Mouse (Mus musculus) kidney, embryonic 16.5 days (tissue): ENCODE results near the gene Psmd14. TPM values are rescaled to one million over a fixed set of nuclear protein-coding genes. Genes with fewer than 3 reads are reported as not detected.
A peak's percentile ranks its signal among the peaks of the same experiment; 100 is the strongest.

ENCODE experiments used
- ATAC-seq: fragments of 200-750 bp; cut with Nextera tagmentation; 2 replicates; pipeline ENCODE4 v1.8.0; 2017; ENCODE audit warnings: moderate TSS enrichment; ENCODE audit not compliant: low FRiP score, low TSS enrichment
- H3K27ac ChIP-seq: fragments of 300-500 bp; sonication (generic); 2 replicates; pipeline ENCODE4 v1.5.1; 2014; ENCODE audit warnings: low read length
- H3K27me3 ChIP-seq: fragments of 300-500 bp; sonication (generic); 2 replicates; pipeline ENCODE4 v1.6.1; 2014; ENCODE audit warnings: low read length, control low read depth, mixed read lengths; ENCODE audit not compliant: insufficient read depth
- H3K36me3 ChIP-seq: fragments of 300-500 bp; sonication (generic); 2 replicates; pipeline ENCODE4 v1.6.1; 2014; ENCODE audit warnings: low read length, control low read depth, mixed read lengths; ENCODE audit not compliant: insufficient read depth
- H3K4me1 ChIP-seq: fragments of 300-500 bp; sonication (generic); 2 replicates; pipeline ENCODE4 v1.6.1; 2014; ENCODE audit warnings: low read length, control low read depth, mixed read lengths; ENCODE audit not compliant: insufficient read depth
- H3K4me2 ChIP-seq: fragments of 300-500 bp; sonication (generic); replicated peaks from 2 replicates; pipeline ENCODE4 v1.6.1; 2014; ENCODE audit warnings: low read depth, low read length
- H3K4me3 ChIP-seq: fragments of 300-500 bp; sonication (generic); 2 replicates; pipeline ENCODE4 v1.5.1; 2014; ENCODE audit warnings: mild to moderate bottlenecking, low read length
- H3K9ac ChIP-seq: fragments of 300-500 bp; sonication (generic); replicated peaks from 2 replicates; pipeline ENCODE4 v1.6.1; 2014; ENCODE audit warnings: low read length
- H3K9me3 ChIP-seq: fragments of 300-500 bp; sonication (generic); 2 replicates; pipeline ENCODE4 v1.6.1; 2016; ENCODE audit warnings: low read length, control low read depth
- WGBS: fragments of 180-500 bp; shearing (Covaris S2); extraction: QIAGEN DNeasy Blood & Tissue Kit; methylation state at CpG from one replicate; pipeline ENCODE4 v1.1.7; 2014; 5-methylcytosine and 5-hydroxymethylcytosine counted together
- polyA plus RNA-seq: library from polyadenylated mRNA; unstranded; fragments of >200 nt; fragmentation: Nextera tagmentation; extraction: Ambion mirVana; gene quantifications from 2 replicates; pipeline ENCODE4 v1.2.1, GENCODE M21; 2015

Gene Psmd14
- polyA plus RNA-seq, 1 experiment from 2014 or later, result 183 TPM

DNA sequence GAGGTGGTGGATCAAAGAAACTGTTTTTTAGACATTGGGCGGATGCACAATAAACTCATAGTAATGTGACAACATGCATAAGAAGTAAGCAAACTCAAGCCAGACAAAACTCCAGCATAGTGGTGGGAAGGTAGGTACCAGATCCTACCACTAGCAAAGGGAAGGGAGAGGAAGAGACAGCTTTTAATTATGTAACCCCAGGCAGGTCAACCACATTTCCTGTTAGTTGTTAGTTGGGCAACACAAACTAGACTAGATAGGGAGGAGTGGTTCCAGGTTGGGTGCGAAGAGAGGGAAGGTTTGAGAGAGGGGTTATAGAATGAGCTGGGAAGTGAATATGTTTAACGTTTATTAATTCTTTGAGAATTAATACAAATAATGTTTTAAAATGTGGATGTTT lies 1.9 kb upstream of the Psmd14 start:
- H3K4me1 ChIP-seq, result peaks cover 14% of the 10 kb centered on the region
- H3K9ac ChIP-seq, result no peak overlapping the region
- H3K4me2 ChIP-seq, result no peak overlapping the region
- 0 out of 2 replicates have a peak, but pooled peaks cover 6% of the 10 kb centered on the region for H3K36me3 ChIP-seq
- H3K27ac ChIP-seq, result no peak overlapping the region
- no peak for ATAC-seq
- H3K27me3 ChIP-seq, result no peaks in the 10 kb centered on the region
- 95% methylated on average over 3 of the region's 3 CpGs for WGBS
- peaks cover 5% of the 10 kb centered on the region; the same call in 1 of the 2 replicates for H3K9me3 ChIP-seq
- H3K4me3 ChIP-seq, result no peak overlapping the region

DNA sequence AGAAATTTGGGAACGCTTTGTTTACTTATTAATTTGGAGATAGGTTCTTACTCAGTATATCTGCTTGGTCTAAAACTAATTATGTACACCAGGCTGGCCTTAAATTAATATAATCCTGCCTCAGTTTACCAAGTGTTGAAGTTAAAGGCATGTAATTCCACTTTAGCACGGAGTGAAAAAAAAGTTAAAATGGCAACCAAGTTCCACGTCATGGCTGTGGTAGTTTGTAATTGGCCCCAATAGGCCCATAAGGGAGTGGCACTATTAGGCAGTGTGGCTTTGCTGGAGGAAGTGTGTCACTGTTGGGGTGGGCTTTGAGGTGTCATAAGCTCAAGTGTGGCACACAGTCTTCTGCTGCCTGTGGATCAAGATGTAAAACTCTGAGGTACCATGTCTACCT lies 1.0 kb downstream of the Psmd14 start:
- 38% methylated on average over 3 of the region's 3 CpGs for WGBS
- peak overlapping the region; percentile 87 for H3K4me2 ChIP-seq
- peak overlapping the region; percentile 93 for H3K9ac ChIP-seq
- no peak overlapping the region for H3K27ac ChIP-seq
- H3K36me3 ChIP-seq, result 0 out of 2 replicates have a peak, but pooled peaks cover 6% of the 10 kb centered on the region
- H3K4me3 ChIP-seq, result peak overlapping the region; percentile 99
- peaks cover 14% of the 10 kb centered on the region for H3K4me1 ChIP-seq
- ATAC-seq, result no peak
- no peaks in the 10 kb centered on the region for H3K27me3 ChIP-seq
- H3K9me3 ChIP-seq, result peaks cover 5% of the 10 kb centered on the region; the same call in 1 of the 2 replicates

DNA sequence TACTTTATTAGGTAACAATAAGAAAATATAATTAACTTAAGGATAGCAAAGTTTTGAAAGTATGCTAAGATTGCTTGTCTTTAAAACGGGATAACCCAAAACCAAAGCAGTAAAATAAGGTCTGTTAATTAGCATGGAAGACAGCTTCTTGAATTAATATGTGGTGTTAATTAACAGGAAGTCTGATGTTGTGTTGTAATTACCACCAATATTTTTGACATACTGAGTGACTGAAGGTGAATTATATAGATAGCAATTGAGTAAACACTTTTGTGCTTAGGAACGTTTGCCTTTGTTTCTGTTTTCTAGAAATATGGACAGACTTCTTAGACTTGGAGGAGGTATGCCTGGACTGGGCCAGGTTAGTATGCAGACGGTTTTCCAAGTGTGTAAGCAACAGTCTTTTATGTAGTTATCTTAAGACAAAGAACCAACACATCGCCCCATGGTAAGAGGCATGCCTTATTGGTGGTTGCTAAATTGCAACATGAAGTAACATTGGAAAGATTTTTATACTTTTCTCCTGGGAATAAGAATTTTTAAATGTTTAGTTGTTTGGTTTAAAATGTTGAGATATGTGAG lies 11.0 kb downstream of the Psmd14 start:
- no peak overlapping the region for H3K27ac ChIP-seq
- no peaks in the 10 kb centered on the region; the same call in 1 of the 2 replicates for H3K36me3 ChIP-seq
- no peaks in the 10 kb centered on the region for H3K27me3 ChIP-seq
- H3K4me3 ChIP-seq, result no peak overlapping the region
- H3K9me3 ChIP-seq, result no peaks in the 10 kb centered on the region
- no peak overlapping the region for H3K9ac ChIP-seq
- WGBS, result 81% methylated on average over 4 of the region's 4 CpGs
- H3K4me2 ChIP-seq, result no peak overlapping the region
- H3K4me1 ChIP-seq, result no peaks in the 10 kb centered on the region
- no peak for ATAC-seq

DNA sequence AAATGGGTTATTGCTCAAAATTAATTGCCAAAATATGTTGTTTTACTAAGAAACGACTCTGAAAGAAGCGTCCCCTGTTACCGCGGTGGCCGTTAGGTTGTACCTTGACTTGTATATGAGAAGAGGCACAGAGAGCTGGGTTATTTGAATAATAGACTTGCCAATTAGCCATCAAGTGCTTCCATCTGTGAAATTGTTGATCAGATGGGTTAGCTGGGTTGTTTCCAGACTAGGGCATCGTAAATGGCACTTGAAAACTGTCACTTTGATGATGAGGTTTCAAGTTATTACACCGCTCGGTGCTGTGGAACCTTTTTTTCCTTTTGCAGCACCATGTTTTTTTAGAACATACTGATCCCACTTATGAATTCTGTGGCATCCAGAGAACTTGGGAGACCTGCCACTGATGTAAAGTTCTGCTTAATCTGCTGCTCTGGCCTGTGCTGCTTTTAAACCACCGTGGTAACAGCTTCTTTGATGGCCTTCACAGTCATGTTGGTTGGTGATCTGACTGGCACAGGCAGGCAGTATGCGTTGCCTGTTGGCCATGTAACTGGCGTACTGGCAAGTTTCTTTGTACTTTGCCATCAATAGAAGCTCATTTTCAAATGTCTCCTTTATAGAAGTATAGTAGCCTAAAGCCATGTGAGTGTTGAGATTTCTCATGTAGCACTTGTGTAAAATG lies 21.4 kb downstream of the Psmd14 start:
- no peak overlapping the region for H3K9ac ChIP-seq
- H3K4me1 ChIP-seq, result no peaks in the 10 kb centered on the region
- ATAC-seq, result no peak
- no peaks in the 10 kb centered on the region for H3K27me3 ChIP-seq
- no peaks in the 10 kb centered on the region for H3K9me3 ChIP-seq
- no peak overlapping the region for H3K4me3 ChIP-seq
- H3K4me2 ChIP-seq, result no peak overlapping the region
- 83% methylated on average over 11 of the region's 11 CpGs for WGBS
- no peaks in the 10 kb centered on the region for H3K36me3 ChIP-seq
- H3K27ac ChIP-seq, result no peak overlapping the region

DNA sequence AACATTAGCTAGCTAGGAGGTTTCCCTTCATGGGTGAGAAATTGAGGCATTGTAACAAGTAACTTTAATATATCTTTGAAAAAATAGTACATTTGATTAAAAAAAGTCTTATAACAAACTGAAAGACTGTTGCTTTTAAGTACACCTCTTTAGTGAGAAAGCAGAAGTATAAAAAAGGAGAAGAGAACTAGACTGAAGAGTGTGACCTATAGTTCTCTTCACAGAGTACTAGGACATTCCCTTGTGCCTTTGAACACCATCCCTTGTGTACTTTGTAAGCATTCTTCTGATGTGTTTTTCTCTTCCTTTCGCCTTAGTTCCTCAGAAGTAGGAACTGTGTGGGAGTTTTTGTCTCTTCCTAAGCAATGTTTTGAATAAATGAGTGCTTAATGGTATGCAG lies 22.7 kb downstream of the Psmd14 start:
- WGBS, result 78% methylated on average over 1 of the region's 1 CpGs
- Histone ChIP-seq H3K4me2 (no peak overlapping the region), H3K9ac (no peak overlapping the region), H3K9me3 (no peaks in the 10 kb centered on the region), H3K36me3 (no peaks in the 10 kb centered on the region), H3K27ac (no peak overlapping the region), H3K27me3 (no peaks in the 10 kb centered on the region), H3K4me1 (no peaks in the 10 kb centered on the region), H3K4me3 (no peak overlapping the region)
- no peak for ATAC-seq

DNA sequence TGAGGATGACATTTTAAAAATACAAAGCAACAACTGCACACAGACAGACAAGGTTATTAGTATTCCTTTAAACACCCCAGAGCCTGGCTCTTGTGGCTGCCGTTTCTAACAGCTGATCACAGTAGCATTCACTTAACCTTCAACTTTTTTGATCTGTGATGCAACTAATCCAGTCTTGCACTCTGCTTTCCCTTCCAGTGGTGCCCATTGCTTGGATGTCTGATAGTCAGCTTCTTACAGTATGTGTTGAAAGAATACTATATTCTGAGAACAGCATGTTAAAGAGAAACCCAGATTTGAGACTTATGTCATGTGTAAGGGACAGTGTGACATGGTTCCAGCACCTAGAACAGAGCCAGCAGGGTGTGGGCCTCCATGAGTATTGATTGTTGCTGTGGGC lies 34.6 kb downstream of the Psmd14 start:
- Histone ChIP-seq H3K27ac (no peak overlapping the region), H3K9ac (no peak overlapping the region), H3K9me3 (no peaks in the 10 kb centered on the region), H3K4me3 (no peak overlapping the region), H3K4me2 (no peak overlapping the region), H3K27me3 (no peaks in the 10 kb centered on the region), H3K4me1 (no peaks in the 10 kb centered on the region), H3K36me3 (no peaks in the 10 kb centered on the region)
- 52% methylated on average over 1 of the region's 1 CpGs for WGBS
- no peak for ATAC-seq

DNA sequence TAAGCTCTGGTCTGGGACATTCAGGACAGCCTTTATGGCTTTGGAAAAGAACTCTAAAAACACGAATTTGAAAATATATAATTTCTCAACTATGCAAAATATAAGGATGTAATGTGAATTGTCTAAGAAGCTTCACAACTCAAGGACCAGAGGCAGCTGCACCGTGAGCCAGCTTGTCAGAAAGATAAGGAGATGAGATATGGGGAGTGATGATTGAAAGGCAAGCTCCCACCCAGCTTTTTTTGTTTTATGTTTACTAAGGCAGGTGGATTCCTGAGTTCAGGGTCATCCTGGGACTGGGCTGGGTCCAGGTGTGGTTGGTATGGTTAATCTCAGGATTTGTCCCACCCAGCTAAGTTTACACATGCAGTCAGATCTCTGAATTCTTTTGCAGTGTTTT lies 35.1 kb downstream of the Psmd14 start:
- Histone ChIP-seq H3K36me3 (no peaks in the 10 kb centered on the region), H3K4me2 (no peak overlapping the region), H3K9me3 (no peaks in the 10 kb centered on the region), H3K27me3 (no peaks in the 10 kb centered on the region), H3K9ac (no peak overlapping the region), H3K4me3 (no peak overlapping the region), H3K27ac (no peak overlapping the region), H3K4me1 (no peaks in the 10 kb centered on the region)
- 73% methylated on average over 2 of the region's 2 CpGs for WGBS
- no peak for ATAC-seq

DNA sequence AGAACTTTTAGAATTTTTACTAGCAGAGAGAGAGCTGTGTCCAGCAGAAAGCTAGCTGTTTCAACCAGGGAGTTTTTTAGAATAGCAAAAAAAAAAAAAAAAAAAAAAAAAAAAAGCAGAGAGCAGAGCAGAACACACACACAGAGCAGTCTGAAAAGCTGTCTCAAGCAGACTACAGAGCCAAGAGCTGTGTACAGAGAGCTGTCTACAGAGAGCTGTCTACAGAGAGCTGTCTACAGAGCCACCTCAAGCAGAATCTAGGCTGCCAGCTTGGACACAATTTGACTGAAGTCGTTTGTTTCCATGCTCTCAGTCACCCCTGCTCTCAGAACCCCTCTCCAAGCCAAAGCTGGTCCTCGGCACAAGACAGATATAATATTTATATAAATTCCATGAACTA lies 35.9 kb downstream of the Psmd14 start:
- WGBS, result 66% methylated on average over 2 of the region's 2 CpGs
- ATAC-seq, result no peak
- no peaks in the 10 kb centered on the region for H3K36me3 ChIP-seq

DNA sequence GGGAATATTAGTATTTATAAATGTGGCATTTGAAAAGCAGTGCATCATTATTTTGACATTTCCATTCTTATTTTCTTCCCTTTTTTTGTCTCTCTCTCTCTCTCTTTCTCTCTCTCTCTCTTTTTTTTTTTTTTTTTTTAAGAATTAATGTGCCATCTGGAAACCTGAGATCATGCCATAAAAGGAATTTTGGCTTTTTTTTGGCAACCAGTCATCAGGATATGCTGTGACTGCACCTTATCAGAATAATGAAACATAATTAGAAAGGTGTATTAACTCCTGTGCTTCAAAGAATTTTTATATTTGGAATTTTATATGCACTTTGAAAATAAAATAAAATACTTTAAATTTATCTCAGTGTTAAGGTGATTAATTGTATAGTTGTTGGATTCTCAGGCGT lies 39.2 kb downstream of the Psmd14 start:
- Histone ChIP-seq H3K4me3 (no peak overlapping the region), H3K4me1 (no peaks in the 10 kb centered on the region), H3K4me2 (no peak overlapping the region), H3K27ac (no peak overlapping the region), H3K9me3 (no peaks in the 10 kb centered on the region), H3K27me3 (no peaks in the 10 kb centered on the region), H3K36me3 (no peaks in the 10 kb centered on the region), H3K9ac (no peak overlapping the region)
- no peak for ATAC-seq
- WGBS, result 71% methylated on average over 1 of the region's 1 CpGs

More for the DNA sequence above, 35.9 kb downstream of the Psmd14 start:
- no peaks in the 10 kb centered on the region for H3K27me3 ChIP-seq
- H3K27ac ChIP-seq, result no peak overlapping the region
- H3K9ac ChIP-seq, result no peak overlapping the region
- H3K4me2 ChIP-seq, result no peak overlapping the region
- no peak overlapping the region for H3K4me3 ChIP-seq
- no peaks in the 10 kb centered on the region for H3K4me1 ChIP-seq
- H3K9me3 ChIP-seq, result no peaks in the 10 kb centered on the region

DNA sequence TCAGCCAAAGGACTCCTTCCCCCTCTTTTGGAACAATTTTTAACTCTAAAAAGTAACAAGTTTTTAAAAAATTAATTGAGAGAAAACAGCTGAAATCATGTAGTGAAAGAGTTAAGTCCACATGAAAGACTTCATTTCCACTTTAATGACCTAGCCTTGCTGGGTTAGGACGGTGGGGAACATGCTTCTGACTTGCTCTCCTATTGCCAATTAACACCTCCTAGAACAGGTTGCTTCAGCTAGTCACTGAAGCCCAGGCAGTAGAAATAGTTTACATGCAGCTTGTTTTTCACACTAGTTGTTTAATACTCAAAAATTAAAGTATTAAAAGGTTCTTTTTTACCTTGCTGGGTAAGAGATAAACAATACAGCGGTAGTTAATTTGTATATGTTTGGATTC lies 39.8 kb downstream of the Psmd14 start:
- 51% methylated on average over 2 of the region's 2 CpGs for WGBS
- H3K4me1 ChIP-seq, result no peaks in the 10 kb centered on the region
- H3K9ac ChIP-seq, result no peak overlapping the region
- no peak overlapping the region for H3K27ac ChIP-seq
- H3K27me3 ChIP-seq, result no peaks in the 10 kb centered on the region
- no peaks in the 10 kb centered on the region for H3K36me3 ChIP-seq
- no peak overlapping the region for H3K4me3 ChIP-seq
- H3K4me2 ChIP-seq, result no peak overlapping the region
- ATAC-seq, result no peak
- H3K9me3 ChIP-seq, result no peaks in the 10 kb centered on the region
